Mouse (Mus musculus) kidney, embryonic 16.5 days (tissue): ENCODE measurements around the gene Myo1h. TPM values are rescaled to one million over a fixed set of nuclear protein-coding genes. Genes with fewer than 3 reads are reported as not detected.

ENCODE experiments used
- ATAC-seq: fragments of 200-750 bp; cut with Nextera tagmentation; 2 replicates; pipeline ENCODE4 v1.8.0; 2017; ENCODE audit warnings: moderate TSS enrichment; ENCODE audit not compliant: low FRiP score, low TSS enrichment
- H3K27ac ChIP-seq: fragments of 300-500 bp; sonication (generic); 2 replicates; pipeline ENCODE4 v1.5.1; 2014; ENCODE audit warnings: low read length
- H3K27me3 ChIP-seq: fragments of 300-500 bp; sonication (generic); 2 replicates; pipeline ENCODE4 v1.6.1; 2014; ENCODE audit warnings: low read length, control low read depth, mixed read lengths; ENCODE audit not compliant: insufficient read depth
- H3K36me3 ChIP-seq: fragments of 300-500 bp; sonication (generic); 2 replicates; pipeline ENCODE4 v1.6.1; 2014; ENCODE audit warnings: low read length, control low read depth, mixed read lengths; ENCODE audit not compliant: insufficient read depth
- H3K4me1 ChIP-seq: fragments of 300-500 bp; sonication (generic); 2 replicates; pipeline ENCODE4 v1.6.1; 2014; ENCODE audit warnings: low read length, control low read depth, mixed read lengths; ENCODE audit not compliant: insufficient read depth
- H3K4me2 ChIP-seq: fragments of 300-500 bp; sonication (generic); replicated peaks from 2 replicates; pipeline ENCODE4 v1.6.1; 2014; ENCODE audit warnings: low read depth, low read length
- H3K4me3 ChIP-seq: fragments of 300-500 bp; sonication (generic); 2 replicates; pipeline ENCODE4 v1.5.1; 2014; ENCODE audit warnings: mild to moderate bottlenecking, low read length
- H3K9ac ChIP-seq: fragments of 300-500 bp; sonication (generic); replicated peaks from 2 replicates; pipeline ENCODE4 v1.6.1; 2014; ENCODE audit warnings: low read length
- H3K9me3 ChIP-seq: fragments of 300-500 bp; sonication (generic); 2 replicates; pipeline ENCODE4 v1.6.1; 2016; ENCODE audit warnings: low read length, control low read depth
- WGBS: fragments of 180-500 bp; shearing (Covaris S2); extraction: QIAGEN DNeasy Blood & Tissue Kit; methylation state at CpG from one replicate; pipeline ENCODE4 v1.1.7; 2014; 5-methylcytosine and 5-hydroxymethylcytosine counted together
- polyA plus RNA-seq: library from polyadenylated mRNA; unstranded; fragments of >200 nt; fragmentation: Nextera tagmentation; extraction: Ambion mirVana; gene quantifications from 2 replicates; pipeline ENCODE4 v1.2.1, GENCODE M21; 2015

Myo1h gene
- 2.4 and 2.8 TPM in 2 replicates for polyA plus RNA-seq

DNA sequence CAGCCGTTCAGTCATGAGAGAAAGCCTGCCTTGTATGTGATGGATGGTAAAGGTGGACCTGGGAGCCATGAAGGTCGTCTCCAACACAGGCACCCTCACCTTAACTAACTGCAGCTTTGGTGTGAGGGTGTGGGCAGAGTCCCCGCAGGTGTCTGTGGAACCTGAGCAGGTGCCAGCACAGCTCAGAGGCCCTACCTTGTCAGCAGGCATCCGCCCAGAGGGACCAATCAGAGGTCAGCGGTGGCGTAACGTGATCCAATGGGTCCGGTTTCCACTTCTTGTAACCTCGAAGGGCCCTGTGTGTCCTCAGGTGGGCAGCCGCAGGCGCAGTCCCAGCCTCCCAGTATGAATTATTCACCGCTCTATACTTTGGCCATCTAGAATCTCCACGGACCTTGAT is at the start of gene Myo1h:
Gene Myo1h (plus strand): TSS at position 293 of the 400 bp plus-strand sequence.
- Histone ChIP-seq H3K36me3 (no peaks in the 10 kb centered on the region), H3K9me3 (no peaks in the 10 kb centered on the region), H3K27ac (peak within 1 kb of the TSS; percentile 70), H3K4me3 (no peak within 1 kb of the TSS), H3K4me1 (peaks cover 3% of the 10 kb centered on the region; the same call in 1 of the 2 replicates), H3K27me3 (no peaks in the 10 kb centered on the region), H3K4me2 (peak within 1 kb of the TSS; percentile 24), H3K9ac (no peak within 1 kb of the TSS)
- ATAC-seq = peak; percentile 60
- WGBS = 28% methylated on average over 13 of the region's 13 CpGs

DNA sequence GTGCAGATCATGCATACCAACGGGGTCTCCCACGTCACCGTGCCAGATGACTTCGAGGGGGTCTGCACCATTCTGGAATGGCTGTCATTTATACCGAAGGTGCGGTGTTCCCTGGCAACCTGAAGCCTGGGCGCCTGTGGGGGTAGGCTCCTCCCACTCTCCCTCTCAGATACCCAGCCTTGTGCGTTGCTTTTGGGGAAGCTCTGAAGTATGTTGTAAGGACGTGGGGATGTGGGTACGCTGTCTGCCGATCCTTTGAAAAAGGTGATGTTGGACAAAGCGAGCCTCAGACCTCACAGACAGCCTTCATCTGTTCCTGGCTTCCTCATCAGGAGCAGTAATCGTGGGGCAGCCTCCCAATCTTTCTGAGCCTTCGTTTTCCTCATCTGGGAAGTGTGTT is 49.2 kb upstream of the Myo1h start:
- Histone ChIP-seq H3K27me3 (no peaks in the 10 kb centered on the region), H3K4me2 (no peak overlapping the region), H3K27ac (no peak overlapping the region), H3K4me1 (no peaks in the 10 kb centered on the region), H3K9me3 (no peaks in the 10 kb centered on the region), H3K4me3 (no peak overlapping the region), H3K36me3 (no peaks in the 10 kb centered on the region), H3K9ac (no peak overlapping the region)
- ATAC-seq = no peak
- WGBS = 52% methylated on average over 14 of the region's 14 CpGs

DNA sequence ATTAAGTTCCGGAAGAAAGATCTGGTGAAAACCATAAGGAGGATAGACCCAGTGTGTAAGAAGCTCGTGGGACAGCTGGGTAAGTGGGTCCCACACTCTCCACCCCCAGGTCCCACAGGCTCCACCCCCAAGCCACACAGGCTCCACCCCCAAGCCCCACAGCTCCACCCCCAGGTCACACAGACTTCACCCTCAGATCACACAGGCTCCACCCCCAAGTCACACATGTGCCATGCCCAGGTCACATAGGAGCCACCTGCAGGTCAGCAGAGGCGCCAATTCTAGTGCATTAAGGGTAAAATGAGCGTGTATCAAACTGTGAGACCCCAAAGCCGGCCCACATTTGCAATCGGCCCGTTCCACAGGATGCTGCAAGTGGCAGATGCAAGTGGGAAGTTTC is 42.5 kb upstream of the Myo1h start:
- no peak overlapping the region for H3K9ac ChIP-seq
- no peak for ATAC-seq
- no peak overlapping the region for H3K4me3 ChIP-seq
- no peaks in the 10 kb centered on the region for H3K9me3 ChIP-seq
- H3K27ac ChIP-seq = no peak overlapping the region
- H3K4me2 ChIP-seq = no peak overlapping the region
- WGBS = 76% methylated on average over 7 of the region's 7 CpGs
- no peaks in the 10 kb centered on the region for H3K27me3 ChIP-seq
- peaks cover 5% of the 10 kb centered on the region; the same call in 1 of the 2 replicates for H3K4me1 ChIP-seq
- no peaks in the 10 kb centered on the region for H3K36me3 ChIP-seq

DNA sequence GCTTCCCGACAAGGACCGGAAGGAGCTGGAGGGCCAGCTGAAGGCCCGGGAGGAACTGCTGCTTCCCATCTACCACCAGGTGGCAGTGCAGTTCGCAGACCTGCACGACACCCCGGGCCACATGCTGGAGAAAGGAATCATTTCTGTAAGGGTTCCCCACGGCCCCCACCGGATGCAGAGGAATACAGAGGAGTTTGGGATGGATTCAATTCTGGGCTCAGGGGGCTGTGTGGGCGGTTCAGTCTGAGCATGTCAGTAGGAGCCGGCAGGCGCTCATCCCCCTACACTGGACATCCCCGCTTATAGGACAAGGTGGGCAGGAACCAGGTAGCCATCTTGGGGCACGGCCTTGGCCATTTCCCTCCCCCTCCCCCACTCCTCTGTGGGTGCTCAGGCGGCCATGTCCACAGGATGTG is 40.8 kb upstream of the Myo1h start:
- 11% methylated on average over 14 of the region's 14 CpGs for WGBS
- ATAC-seq = peak; percentile 57
- no peaks in the 10 kb centered on the region for H3K36me3 ChIP-seq
- no peaks in the 10 kb centered on the region for H3K9me3 ChIP-seq
- peak overlapping the region; percentile 33; the same call in 1 of the 2 replicates for H3K9ac ChIP-seq
- peak overlapping the region; percentile 1; the same call in 1 of the 2 replicates for H3K4me3 ChIP-seq
- H3K27ac ChIP-seq = no peak overlapping the region
- H3K27me3 ChIP-seq = no peaks in the 10 kb centered on the region
- H3K4me2 ChIP-seq = peak overlapping the region; percentile 37
- H3K4me1 ChIP-seq = peaks cover 5% of the 10 kb centered on the region; the same call in 1 of the 2 replicates

DNA sequence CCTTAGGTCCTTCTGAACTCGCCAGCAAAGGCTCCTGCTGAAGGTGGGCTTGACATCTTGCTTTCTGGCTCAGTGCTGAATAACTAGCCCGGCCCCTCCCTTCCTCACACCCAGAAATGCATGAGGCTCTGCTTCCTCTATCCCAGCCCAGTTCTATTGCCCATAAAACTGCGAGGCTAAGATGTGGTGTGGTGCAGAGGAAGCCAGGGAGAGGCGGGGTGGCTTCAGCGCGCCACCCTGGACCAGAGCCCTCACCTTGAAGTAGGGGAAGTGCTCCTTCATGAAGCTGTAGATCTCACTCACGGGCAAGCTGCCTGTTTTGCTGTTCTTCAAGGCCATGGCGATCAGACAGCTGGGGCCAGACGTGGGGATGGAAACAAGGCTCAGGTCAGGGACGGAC is 29.5 kb upstream of the Myo1h start:
- no peak overlapping the region for H3K4me2 ChIP-seq
- no peaks in the 10 kb centered on the region for H3K36me3 ChIP-seq
- H3K4me3 ChIP-seq = no peak overlapping the region
- WGBS = 60% methylated on average over 10 of the region's 10 CpGs
- H3K27me3 ChIP-seq = no peaks in the 10 kb centered on the region
- H3K27ac ChIP-seq = no peak overlapping the region
- H3K9me3 ChIP-seq = no peaks in the 10 kb centered on the region
- H3K4me1 ChIP-seq = no peaks in the 10 kb centered on the region
- H3K9ac ChIP-seq = no peak overlapping the region
- ATAC-seq = no peak

DNA sequence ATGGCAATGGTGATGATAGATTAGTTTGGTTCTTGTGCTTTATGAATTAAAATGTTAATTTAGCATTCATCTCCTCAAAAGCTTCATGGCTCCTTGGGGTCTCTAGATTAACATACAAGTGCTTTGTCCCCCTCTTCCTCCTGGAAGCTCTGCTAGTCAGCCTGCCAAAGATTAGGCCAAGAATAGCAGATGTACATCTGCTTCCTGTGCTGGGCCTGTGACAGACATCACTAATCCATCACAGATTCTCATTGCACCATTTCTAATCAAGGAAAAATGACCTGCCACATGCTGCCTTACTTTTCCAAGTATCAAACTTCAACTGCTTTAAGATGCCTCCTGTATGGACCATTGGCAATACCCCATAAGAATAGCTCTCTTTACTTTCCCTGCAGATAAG is 27.5 kb upstream of the Myo1h start:
- no peaks in the 10 kb centered on the region for H3K36me3 ChIP-seq
- no peaks in the 10 kb centered on the region for H3K27me3 ChIP-seq
- ATAC-seq = no peak
- no peak overlapping the region for H3K9ac ChIP-seq
- no peak overlapping the region for H3K4me2 ChIP-seq
- no peak overlapping the region for H3K4me3 ChIP-seq
- H3K4me1 ChIP-seq = no peaks in the 10 kb centered on the region
- H3K27ac ChIP-seq = no peak overlapping the region
- H3K9me3 ChIP-seq = no peaks in the 10 kb centered on the region

DNA sequence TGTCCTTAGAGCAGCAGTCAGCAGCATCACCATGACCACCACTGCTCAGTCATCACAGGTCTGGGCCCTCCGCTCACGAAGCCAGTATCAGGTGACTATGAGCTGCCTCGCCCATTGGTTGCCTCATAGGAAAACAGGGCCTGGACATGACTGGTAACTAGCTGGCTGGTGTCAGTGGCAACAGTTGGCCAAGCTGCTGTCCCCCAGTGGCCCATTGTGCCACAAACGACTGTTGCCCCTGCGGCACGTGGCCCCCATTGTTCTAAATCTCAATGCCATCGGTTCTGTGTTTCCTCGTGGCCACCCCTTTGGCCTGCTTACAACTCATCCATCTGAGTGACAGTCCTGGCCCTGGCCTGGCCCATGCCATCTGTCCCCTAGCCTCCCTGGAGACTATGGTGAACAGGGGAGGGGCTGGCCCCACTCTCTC is 24.9 kb upstream of the Myo1h start:
- no peak overlapping the region for H3K9ac ChIP-seq
- H3K4me3 ChIP-seq = no peak overlapping the region
- ATAC-seq = no peak
- H3K36me3 ChIP-seq = no peaks in the 10 kb centered on the region
- H3K4me1 ChIP-seq = 0 out of 2 replicates have a peak, but pooled peaks cover 5% of the 10 kb centered on the region
- H3K27me3 ChIP-seq = no peaks in the 10 kb centered on the region
- no peaks in the 10 kb centered on the region for H3K9me3 ChIP-seq
- H3K4me2 ChIP-seq = no peak overlapping the region
- H3K27ac ChIP-seq = no peak overlapping the region
- 72% methylated on average over 8 of the region's 8 CpGs for WGBS

DNA sequence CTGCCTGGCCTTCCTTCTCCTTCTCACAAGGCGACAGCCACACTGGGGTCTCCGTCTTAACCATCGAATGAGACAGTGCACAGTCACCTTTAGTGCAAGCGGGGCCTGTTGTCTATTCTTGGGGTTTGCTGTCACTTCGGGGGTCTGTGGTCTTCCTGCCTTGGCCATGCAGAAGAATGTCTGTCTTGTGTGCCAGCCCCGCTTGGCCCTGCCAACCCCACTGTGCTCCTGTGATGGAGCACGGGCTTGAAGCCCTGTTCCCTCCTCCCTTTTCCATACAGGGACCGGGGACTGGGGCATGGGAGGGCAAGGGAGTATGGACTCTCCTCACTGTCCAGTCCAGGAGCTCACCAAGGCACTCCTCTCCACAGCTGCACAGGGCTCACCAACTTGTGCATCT is 24.2 kb upstream of the Myo1h start:
- Histone ChIP-seq H3K27ac (no peak overlapping the region), H3K27me3 (no peaks in the 10 kb centered on the region), H3K4me3 (no peak overlapping the region), H3K9ac (no peak overlapping the region), H3K36me3 (no peaks in the 10 kb centered on the region), H3K9me3 (no peaks in the 10 kb centered on the region), H3K4me1 (peaks cover 8% of the 10 kb centered on the region; the same call in 1 of the 2 replicates), H3K4me2 (no peak overlapping the region)
- 88% methylated on average over 8 of the region's 8 CpGs for WGBS
- no peak for ATAC-seq

DNA sequence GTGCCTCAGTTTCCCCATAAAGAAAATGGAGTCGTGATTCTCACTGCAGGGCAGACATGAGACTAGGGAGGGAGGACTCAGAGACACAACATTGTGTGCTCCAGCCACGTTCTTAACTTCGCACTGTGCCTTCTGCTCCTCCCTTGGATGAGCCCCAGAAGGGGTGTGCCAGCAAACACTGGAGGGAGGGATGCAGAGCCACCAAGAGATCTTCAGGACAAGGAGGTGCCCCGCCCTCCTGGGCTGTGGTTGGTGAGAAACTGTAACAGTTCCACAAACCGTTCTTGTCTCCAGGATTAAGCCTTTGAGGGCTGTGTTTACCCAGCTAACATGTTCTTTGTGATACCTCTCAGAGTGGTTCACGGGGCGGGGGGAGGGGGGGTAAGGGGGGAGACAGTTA is 20.3 kb upstream of the Myo1h start:
- Histone ChIP-seq H3K4me2 (no peak overlapping the region), H3K4me1 (peaks cover 19% of the 10 kb centered on the region), H3K4me3 (no peak overlapping the region), H3K27ac (no peak overlapping the region), H3K9ac (no peak overlapping the region), H3K36me3 (no peaks in the 10 kb centered on the region), H3K9me3 (no peaks in the 10 kb centered on the region), H3K27me3 (peaks cover 30% of the 10 kb centered on the region)
- no peak for ATAC-seq
- 35% methylated on average over 7 of the region's 7 CpGs for WGBS

DNA sequence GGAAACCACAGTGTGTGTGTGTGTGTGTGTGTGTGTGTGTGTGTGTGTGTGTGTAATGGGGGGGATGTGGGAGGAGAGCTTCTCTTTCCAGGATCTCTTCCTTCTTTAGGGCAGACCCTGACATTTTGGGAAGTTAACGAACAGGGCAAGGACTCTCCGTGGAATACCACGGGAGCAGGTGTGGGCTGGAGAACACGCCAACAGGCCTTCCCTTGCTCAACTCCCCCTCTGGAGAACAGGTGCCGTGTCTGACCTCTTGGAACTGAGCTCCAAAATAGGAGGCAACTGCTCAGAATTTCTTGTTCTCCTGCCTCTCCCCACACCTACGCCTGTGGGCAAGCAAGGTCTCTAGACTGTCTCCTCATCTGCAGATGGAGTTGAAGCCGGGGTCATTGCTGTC is 19.5 kb upstream of the Myo1h start:
- Histone ChIP-seq H3K27me3 (peaks cover 39% of the 10 kb centered on the region), H3K9ac (no peak overlapping the region), H3K4me1 (peaks cover 26% of the 10 kb centered on the region), H3K27ac (no peak overlapping the region), H3K36me3 (no peaks in the 10 kb centered on the region), H3K9me3 (no peaks in the 10 kb centered on the region), H3K4me2 (no peak overlapping the region), H3K4me3 (no peak overlapping the region)
- WGBS = 47% methylated on average over 7 of the region's 7 CpGs
- no peak for ATAC-seq
